Mouse (Mus musculus): ENCODE data around the gene Pbxip1. TPM values are rescaled to one million over a fixed set of nuclear protein-coding genes. Genes with fewer than 3 reads are reported as not detected.

Pbxip1 gene
- polyA plus RNA-seq, 1 experiment from 2014 or later = 48.6 TPM

DNA sequence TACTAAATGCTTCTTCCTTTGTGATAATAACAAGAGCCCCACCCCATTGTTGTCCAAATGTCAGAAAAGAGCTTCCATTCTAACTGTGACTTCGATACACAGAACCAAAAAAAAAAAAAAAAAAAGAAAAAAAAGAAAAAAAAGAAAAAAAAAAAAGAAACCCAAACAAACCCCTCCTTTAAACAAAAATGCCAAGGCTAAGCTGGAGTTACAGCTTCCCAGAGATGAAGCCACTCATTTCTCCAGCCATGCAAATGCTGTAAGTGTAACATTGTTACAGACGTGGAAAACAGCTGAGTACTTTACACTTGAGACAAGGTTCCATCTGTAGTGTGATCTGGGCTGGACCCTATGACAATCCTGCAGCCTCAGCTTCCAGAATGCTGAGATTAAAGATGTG, 19.4 kb upstream of the Pbxip1 start:
- Histone ChIP-seq H3K9ac (ENCODE audit: low read length) (no peak overlapping the region; the same call in 1 of the 2 replicates), H3K27me3 (ENCODE audit: control insufficient read depth, insufficient read depth, low read length) (no peaks in the 10 kb centered on the region), H3K9me3 (ENCODE audit: control insufficient read depth, low read length) (no peaks in the 10 kb centered on the region), H3K36me3 (ENCODE audit: control insufficient read depth, insufficient read depth, low read length) (peaks cover 3% of the 10 kb centered on the region; the same call in 1 of the 2 replicates), H3K4me1 (replicated peaks; ENCODE audit: control insufficient read depth, insufficient read depth) (peaks cover 6% of the 10 kb centered on the region), H3K27ac (replicated peaks) (no peak overlapping the region), H3K4me2 (replicated peaks; ENCODE audit: low read depth) (peak overlapping the region; percentile 68), H3K4me3 (ENCODE audit: low read depth, low read length) (peak overlapping the region; percentile 69)
- TF ChIP-seq CTCF (IDR thresholded peaks at IDR 0.05; ENCODE audit: low read depth) (no peak), EP300 (optimal IDR thresholded peaks at IDR 0.05) (no peak)
- no peak for DNase-seq (ENCODE audit: low spot score)
- 23% methylated on average over 2 of the region's 2 CpGs for WGBS
- no peak for ATAC-seq (ENCODE audit: low FRiP score, low TSS enrichment)

DNA sequence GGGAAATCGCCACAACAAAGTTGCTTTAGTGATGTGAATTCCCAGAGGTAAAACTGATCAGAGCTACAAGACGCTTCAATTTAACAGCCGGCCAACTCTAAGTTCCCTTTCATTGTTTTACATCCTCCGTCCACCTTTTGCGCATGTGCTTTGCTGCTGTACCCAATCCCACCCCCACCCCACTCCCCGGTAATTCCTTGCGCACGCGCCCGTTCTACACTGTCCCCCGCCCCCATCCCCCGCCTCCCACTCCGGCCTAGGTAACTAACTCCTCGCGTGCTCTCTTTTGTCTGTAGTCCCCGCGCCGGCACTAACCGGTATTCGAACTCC, 18.7 kb upstream of the Pbxip1 start:
- no peaks in the 10 kb centered on the region for H3K27me3 ChIP-seq (ENCODE audit: control insufficient read depth, insufficient read depth, low read length)
- H3K4me2 ChIP-seq (replicated peaks; ENCODE audit: low read depth) = peak overlapping the region; percentile 68
- H3K9me3 ChIP-seq (ENCODE audit: control insufficient read depth, low read length) = no peaks in the 10 kb centered on the region
- no peak for ATAC-seq (ENCODE audit: low FRiP score, low TSS enrichment)
- H3K36me3 ChIP-seq (ENCODE audit: control insufficient read depth, insufficient read depth, low read length) = peaks cover 3% of the 10 kb centered on the region; the same call in 1 of the 2 replicates
- peak overlapping the region; percentile 74 for H3K27ac ChIP-seq (replicated peaks)
- H3K9ac ChIP-seq (ENCODE audit: low read length) = peak overlapping the region; percentile 43
- DNase-seq (ENCODE audit: low spot score) = no peak
- peaks cover 6% of the 10 kb centered on the region for H3K4me1 ChIP-seq (replicated peaks; ENCODE audit: control insufficient read depth, insufficient read depth)
- 1% methylated on average over 20 of the region's 20 CpGs for WGBS
- H3K4me3 ChIP-seq (ENCODE audit: low read depth, low read length) = peak overlapping the region; percentile 69
- TF ChIP-seq CTCF (IDR thresholded peaks at IDR 0.05; ENCODE audit: low read depth) (no peak), EP300 (optimal IDR thresholded peaks at IDR 0.05) (no peak)

- Histone ChIP-seq H3K36me3 (ENCODE audit: control insufficient read depth, insufficient read depth, low read length) (peaks cover 3% of the 10 kb centered on the region; the same call in 1 of the 2 replicates), H3K4me3 (ENCODE audit: low read depth, low read length) (peak within 1 kb of the TSS; percentile 69), H3K27ac (replicated peaks) (peak within 1 kb of the TSS; percentile 99), H3K9me3 (ENCODE audit: control insufficient read depth, low read length) (no peaks in the 10 kb centered on the region), H3K27me3 (ENCODE audit: control insufficient read depth, insufficient read depth, low read length) (no peaks in the 10 kb centered on the region), H3K4me2 (replicated peaks; ENCODE audit: low read depth) (peak within 1 kb of the TSS; percentile 81), H3K4me1 (replicated peaks; ENCODE audit: control insufficient read depth, insufficient read depth) (peaks cover 6% of the 10 kb centered on the region), H3K9ac (ENCODE audit: low read length) (peak within 1 kb of the TSS; percentile 88)
- DNase-seq (ENCODE audit: low spot score) (peak; percentile 96), ATAC-seq (ENCODE audit: low FRiP score, low TSS enrichment) (peak; percentile 95)
- WGBS = under 1% methylated on average over 38 of the region's 39 CpGs
- TF ChIP-seq EP300 (optimal IDR thresholded peaks at IDR 0.05) = no peak
- no peak for TF ChIP-seq CTCF (IDR thresholded peaks at IDR 0.05; ENCODE audit: low read depth)
These were observed 18.2 kb upstream of the Pbxip1 start, which contains the start of the genes Cks1b and Shc1 for GRCm38 (mm10) chr3:89418170-89418860. Cks1b (minus strand) TSS chr3:89418383. Shc1 (plus strand) TSS chr3:89418443.

GRCm38 (mm10) chr3:89418861-89419250, 17.6 kb upstream of the Pbxip1 start:
- Histone ChIP-seq H3K4me3 (ENCODE audit: low read depth, low read length) (peak overlapping the region; percentile 69), H3K9ac (ENCODE audit: low read length) (peak overlapping the region; percentile 88), H3K27me3 (ENCODE audit: control insufficient read depth, insufficient read depth, low read length) (no peaks in the 10 kb centered on the region), H3K36me3 (ENCODE audit: control insufficient read depth, insufficient read depth, low read length) (peaks cover 4% of the 10 kb centered on the region; the same call in 1 of the 2 replicates), H3K4me2 (replicated peaks; ENCODE audit: low read depth) (peak overlapping the region; percentile 81), H3K27ac (replicated peaks) (peak overlapping the region; percentile 99), H3K4me1 (replicated peaks; ENCODE audit: control insufficient read depth, insufficient read depth) (peaks cover 6% of the 10 kb centered on the region), H3K9me3 (ENCODE audit: control insufficient read depth, low read length) (no peaks in the 10 kb centered on the region)
- DNase-seq (ENCODE audit: low spot score) (peak; percentile 88), ATAC-seq (ENCODE audit: low FRiP score, low TSS enrichment) (peak; percentile 40; the same call in 1 of the 2 replicates)
- TF ChIP-seq CTCF (IDR thresholded peaks at IDR 0.05; ENCODE audit: low read depth) (no peak), EP300 (optimal IDR thresholded peaks at IDR 0.05) (no peak)
- under 1% methylated on average over 16 of the region's 16 CpGs for WGBS

DNA sequence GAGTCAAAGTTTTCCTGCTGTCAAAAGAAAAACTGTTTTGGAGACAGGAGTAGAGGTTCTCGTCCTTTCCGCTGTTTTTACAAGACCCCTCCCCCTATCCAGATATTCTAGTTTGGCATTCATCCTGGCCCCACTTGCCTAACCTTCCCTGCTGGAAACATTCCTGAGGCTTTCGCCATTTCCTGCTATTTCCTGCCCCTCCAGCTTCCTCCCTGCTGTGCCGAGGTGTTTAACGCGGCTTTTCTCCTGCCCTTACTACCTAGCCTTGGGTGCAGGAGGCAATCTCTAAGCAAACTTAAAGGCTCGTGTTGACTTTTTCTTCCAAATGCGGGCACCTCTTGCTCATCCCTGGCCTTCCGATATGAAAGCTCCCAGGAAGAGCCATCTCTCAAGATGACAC, 16.9 kb upstream of the Pbxip1 start:
- H3K27ac ChIP-seq (replicated peaks) = peak overlapping the region; percentile 99
- ATAC-seq (ENCODE audit: low FRiP score, low TSS enrichment) = no peak
- H3K9ac ChIP-seq (ENCODE audit: low read length) = peak overlapping the region; percentile 88
- peaks cover 7% of the 10 kb centered on the region; the same call in 1 of the 2 replicates for H3K36me3 ChIP-seq (ENCODE audit: control insufficient read depth, insufficient read depth, low read length)
- peak overlapping the region; percentile 69 for H3K4me3 ChIP-seq (ENCODE audit: low read depth, low read length)
- DNase-seq (ENCODE audit: low spot score) = peak; percentile 51
- H3K9me3 ChIP-seq (ENCODE audit: control insufficient read depth, low read length) = no peaks in the 10 kb centered on the region
- H3K4me2 ChIP-seq (replicated peaks; ENCODE audit: low read depth) = peak overlapping the region; percentile 81
- TF ChIP-seq EP300 (optimal IDR thresholded peaks at IDR 0.05) = no peak
- TF ChIP-seq CTCF (IDR thresholded peaks at IDR 0.05; ENCODE audit: low read depth) = no peak
- H3K4me1 ChIP-seq (replicated peaks; ENCODE audit: control insufficient read depth, insufficient read depth) = peaks cover 6% of the 10 kb centered on the region
- 1% methylated on average over 9 of the region's 9 CpGs for WGBS
- H3K27me3 ChIP-seq (ENCODE audit: control insufficient read depth, insufficient read depth, low read length) = no peaks in the 10 kb centered on the region

- peaks cover 11% of the 10 kb centered on the region; the same call in 1 of the 2 replicates for H3K36me3 ChIP-seq (ENCODE audit: control insufficient read depth, insufficient read depth, low read length)
- H3K27me3 ChIP-seq (ENCODE audit: control insufficient read depth, insufficient read depth, low read length) = no peaks in the 10 kb centered on the region
- ATAC-seq (ENCODE audit: low FRiP score, low TSS enrichment) (no peak), DNase-seq (ENCODE audit: low spot score) (no peak)
- peak overlapping the region; percentile 81 for H3K4me2 ChIP-seq (replicated peaks; ENCODE audit: low read depth)
- peak overlapping the region; percentile 88 for H3K9ac ChIP-seq (ENCODE audit: low read length)
- 23% methylated on average over 3 of the region's 3 CpGs for WGBS
- TF ChIP-seq CTCF (IDR thresholded peaks at IDR 0.05; ENCODE audit: low read depth) (no peak), EP300 (optimal IDR thresholded peaks at IDR 0.05) (no peak)
- H3K4me1 ChIP-seq (replicated peaks; ENCODE audit: control insufficient read depth, insufficient read depth) = peaks cover 6% of the 10 kb centered on the region
- peak overlapping the region; percentile 99 for H3K27ac ChIP-seq (replicated peaks)
- H3K9me3 ChIP-seq (ENCODE audit: control insufficient read depth, low read length) = no peaks in the 10 kb centered on the region
- peak overlapping the region; percentile 69 for H3K4me3 ChIP-seq (ENCODE audit: low read depth, low read length)
These were observed 16.5 kb upstream of the Pbxip1 start for GRCm38 (mm10) chr3:89419981-89420380.
